Comparison of ENCODE assay signal across 16 mouse cellular contexts in genomic region chr8:120926201-120926600, GRCm38 (mm10).
"Had no signal": no experiment of that assay in that cellular context is flagged by ENCODE, and none has a peak within 500 bp of the region (broad histone marks: within the 10 kb centered on the region; RNA-seq: fewer than 3 reads in every experiment).

No protein-coding gene starts in this region.

- DNase-seq: retina, postnatal 1 day; right cerebral cortex, adult 18-20 months; right cerebral cortex, postnatal 14 days; right cerebral cortex, postnatal 25 days; right cerebral cortex, postnatal 4 days; spleen, adult 18-20 months; thymus, adult 18-20 months; thymus, adult 2 months; thymus, postnatal 14 days; thymus, postnatal 25 days; thymus, postnatal 36 days; thymus, postnatal 4 days had no signal

- H3K4me3 ChIP-seq: neural tube, embryonic 12.5 days; neural tube, embryonic 13.5 days; neural tube, embryonic 15.5 days; stomach, embryonic 15.5 days had no signal

- H3K9me3 ChIP-seq: neural tube, embryonic 13.5 days; neural tube, embryonic 15.5 days; stomach, embryonic 15.5 days had no signal

- H3K27me3 ChIP-seq: neural tube, embryonic 12.5 days; neural tube, embryonic 15.5 days; stomach, embryonic 15.5 days had no signal

- H3K9ac ChIP-seq: neural tube, embryonic 12.5 days; neural tube, embryonic 13.5 days; neural tube, embryonic 15.5 days; stomach, embryonic 15.5 days had no signal

- H3K4me2 ChIP-seq: neural tube, embryonic 12.5 days; neural tube, embryonic 13.5 days; neural tube, embryonic 15.5 days; stomach, embryonic 15.5 days had no signal

- H3K36me3 ChIP-seq: neural tube, embryonic 12.5 days; neural tube, embryonic 13.5 days; neural tube, embryonic 15.5 days; stomach, embryonic 15.5 days had no signal

- H3K27ac ChIP-seq: neural tube, embryonic 12.5 days; neural tube, embryonic 13.5 days; neural tube, embryonic 15.5 days; stomach, embryonic 15.5 days had no signal

- H3K4me1 ChIP-seq: neural tube, embryonic 12.5 days; neural tube, embryonic 13.5 days; neural tube, embryonic 15.5 days; stomach, embryonic 15.5 days had no signal
